Mouse (Mus musculus) G1E (cell line): ENCODE results near the gene Syt16.

Experiments
- CTCF ChIP-seq: IDR thresholded peaks from 2 replicates; pipeline ENCODE4 v1.5.1; 2012; ENCODE audit warnings: low read depth, low read length, inconsistent platforms, mixed read lengths
- GATA1 ChIP-seq: IDR thresholded peaks from 2 replicates; pipeline ENCODE4 v1.6.1; 2012; ENCODE audit warnings: borderline replicate concordance, low read length, inconsistent platforms, mixed read lengths
- POLR2AphosphoS5 ChIP-seq: IDR thresholded peaks from 2 replicates; pipeline ENCODE4 v1.6.1; 2012; ENCODE audit warnings: low read depth, low read length, inconsistent platforms; ENCODE audit not compliant: insufficient replicate concordance
- TAL1 ChIP-seq: conservative IDR thresholded peaks from 2 replicates; pipeline ENCODE4 v1.6.1; 2012; ENCODE audit warnings: low read depth, low read length, inconsistent platforms, mixed read lengths

- TF ChIP-seq CTCF, result peak; percentile 12; the same call in 1 of the 2 replicates
- no peak for TF ChIP-seq GATA1
- TF ChIP-seq TAL1, result no peak
- no peak for TF ChIP-seq POLR2AphosphoS5
Measured at GRCm38 (mm10) chr12:74293624-74294023, 296.2 kb downstream of the Syt16 start.
